Mouse (Mus musculus) megakaryocyte, embryonic 14.5 days (primary cell): Measurements from ENCODE around the gene Hip1r.

Experiments
- FLI1 ChIP-seq: IDR thresholded peaks from 2 replicates; pipeline ENCODE4 v1.6.1; 2012; ENCODE audit warnings: low read length, inconsistent platforms, mixed read lengths
- GATA1 ChIP-seq: IDR thresholded peaks from 3 replicates; pipeline ENCODE4 v1.6.1; 2012; ENCODE audit warnings: mixed read lengths, low read length, inconsistent platforms, borderline replicate concordance

DNA sequence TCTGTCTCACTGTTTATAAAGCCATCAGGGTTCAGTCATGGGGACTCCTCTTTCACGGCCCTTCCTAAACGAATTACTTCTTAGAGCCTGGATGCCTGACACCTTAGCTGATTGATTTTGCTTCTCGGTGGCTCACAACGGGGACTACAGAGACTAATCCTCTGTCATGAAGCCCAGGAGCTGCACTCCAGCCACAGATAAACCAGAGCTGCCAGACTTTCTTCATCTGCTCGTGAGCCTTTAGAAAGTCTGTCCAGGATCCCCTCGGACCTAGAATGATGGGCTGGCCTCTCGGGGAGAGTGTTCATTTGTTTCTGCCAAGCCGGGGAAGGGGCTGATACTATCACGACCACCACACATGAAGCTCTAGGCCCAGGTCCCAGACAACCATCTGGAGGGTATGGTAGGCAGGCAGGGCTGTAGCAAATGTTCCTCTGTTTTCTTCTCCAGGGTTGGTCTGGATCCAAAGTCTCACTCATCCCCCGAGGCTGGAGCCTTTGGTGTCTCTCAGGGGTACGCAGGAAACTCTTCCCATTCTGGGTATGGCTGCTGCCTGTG is 72.1 kb downstream of the Hip1r start:
- TF ChIP-seq FLI1 (no peak), GATA1 (no peak)
